Mouse (Mus musculus): ENCODE measurements around the gene Zbtb16.

DNA sequence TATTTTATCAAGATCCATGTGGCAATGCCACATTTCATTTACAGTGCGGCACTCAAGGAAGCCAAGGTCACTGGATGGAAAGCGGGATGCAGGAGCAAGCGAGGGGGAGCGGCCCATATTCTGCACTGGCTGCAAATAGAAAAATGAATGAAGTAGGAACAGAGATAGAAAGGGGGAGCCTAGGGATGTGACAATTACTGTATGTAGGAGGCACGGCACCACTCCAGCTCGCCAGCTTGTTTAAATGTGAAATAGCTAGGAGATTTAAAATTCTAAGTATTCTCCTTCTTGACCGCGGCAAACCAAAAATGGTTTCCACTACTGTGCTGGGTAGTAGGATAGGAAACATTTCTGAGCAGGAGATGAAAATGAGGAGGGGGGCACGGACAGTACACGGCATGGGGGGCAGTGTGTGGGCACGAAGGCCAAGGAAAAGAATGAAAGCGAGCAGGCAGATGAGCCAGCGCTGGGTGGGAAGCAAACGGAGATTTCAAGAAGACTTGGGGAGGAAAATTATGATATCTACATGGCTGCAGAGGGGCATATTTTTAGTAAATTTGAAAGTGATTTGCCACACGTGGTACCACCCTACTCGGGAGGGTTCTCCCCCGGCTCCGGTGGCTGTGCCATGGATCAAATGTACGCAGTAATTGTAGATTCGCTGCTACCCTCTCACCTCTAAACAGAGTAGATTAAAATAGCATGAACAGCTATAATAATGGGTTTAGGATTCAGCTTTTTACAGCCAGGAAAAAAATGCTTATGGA is 68.2 kb downstream of the Zbtb16 start:
- TF ChIP-seq CTCF (IDR thresholded peaks at IDR 0.05; ENCODE audit: low read depth) (no peak), EP300 (IDR thresholded peaks at IDR 0.05; ENCODE audit: low read depth) (no peak)
